Mouse (Mus musculus) liver, embryonic 15.5 days (tissue): ENCODE data around the gene Gm20388. TPM values are rescaled to one million over a fixed set of nuclear protein-coding genes. Genes with fewer than 3 reads are reported as not detected.
A peak's percentile ranks its signal among the peaks of the same experiment; 100 is the strongest.

Source experiments
- ATAC-seq: fragments of 200-750 bp; cut with Nextera tagmentation; 2 replicates; pipeline ENCODE4 v1.8.0; 2017; ENCODE audit warnings: moderate number of reproducible peaks, mild to moderate bottlenecking, moderate library complexity; ENCODE audit not compliant: insufficient read depth
- H3K27ac ChIP-seq: fragments of 300-500 bp; sonication (generic); replicated peaks from 2 replicates; pipeline ENCODE4 v1.5.1; 2015; ENCODE audit warnings: mild to moderate bottlenecking, inconsistent platforms
- H3K27me3 ChIP-seq: fragments of 300-500 bp; sonication (generic); 2 replicates; pipeline ENCODE4 v1.6.1; 2015; ENCODE audit warnings: mild to moderate bottlenecking, inconsistent platforms
- H3K36me3 ChIP-seq: fragments of 300-500 bp; sonication (generic); replicated peaks from 2 replicates; pipeline ENCODE4 v1.6.1; 2015; ENCODE audit warnings: moderate library complexity, mild to moderate bottlenecking, inconsistent platforms
- H3K4me1 ChIP-seq: fragments of 300-500 bp; sonication (generic); replicated peaks from 2 replicates; pipeline ENCODE4 v1.6.1; 2015; ENCODE audit warnings: inconsistent platforms
- H3K4me2 ChIP-seq: fragments of 300-500 bp; sonication (generic); 2 replicates; pipeline ENCODE4 v1.6.1; 2015; ENCODE audit warnings: moderate library complexity, mild to moderate bottlenecking, inconsistent platforms
- H3K4me3 ChIP-seq: fragments of 300-500 bp; sonication (generic); replicated peaks from 2 replicates; pipeline ENCODE4 v1.5.1; 2015; ENCODE audit warnings: mild to moderate bottlenecking, inconsistent platforms
- H3K9ac ChIP-seq: fragments of 300-500 bp; sonication (generic); 2 replicates; pipeline ENCODE4 v1.6.1; 2015; ENCODE audit warnings: moderate library complexity, mild to moderate bottlenecking, inconsistent platforms
- H3K9me3 ChIP-seq: fragments of 300-500 bp; sonication (generic); replicated peaks from 2 replicates; pipeline ENCODE4 v1.6.1; 2016; ENCODE audit warnings: inconsistent platforms
- WGBS: fragments of 180-500 bp; shearing (Covaris S2); methylation state at CpG from one replicate; pipeline ENCODE4 v1.1.7; 2015; ENCODE audit warnings: mixed read lengths; ENCODE audit not compliant: insufficient replicate concordance; 5-methylcytosine and 5-hydroxymethylcytosine counted together
- polyA plus RNA-seq: library from polyadenylated mRNA; unstranded; fragments of >200 nt; fragmentation: Nextera tagmentation; extraction: Ambion mirVana; gene quantifications from 2 replicates; pipeline ENCODE4 v1.2.1, GENCODE M21; 2015

The Gm20388 gene
- polyA plus RNA-seq, 1 experiment from 2014 or later: not detected

- H3K27ac ChIP-seq: no peak overlapping the region
- H3K9ac ChIP-seq: no peak overlapping the region
- WGBS: 42% methylated on average over 4 of the region's 4 CpGs
- no peak overlapping the region for H3K4me3 ChIP-seq
- ATAC-seq: no peak
- H3K36me3 ChIP-seq: no peaks in the 10 kb centered on the region
- H3K4me2 ChIP-seq: no peak overlapping the region
- H3K4me1 ChIP-seq: peaks cover 49% of the 10 kb centered on the region
- peaks cover 42% of the 10 kb centered on the region for H3K27me3 ChIP-seq
- no peaks in the 10 kb centered on the region for H3K9me3 ChIP-seq
Observed at GRCm38 (mm10) chr8:120442306-120443003, 531.8 kb downstream of the Gm20388 start.

- Histone ChIP-seq H3K36me3 (no peaks in the 10 kb centered on the region), H3K9me3 (no peaks in the 10 kb centered on the region), H3K27me3 (peaks cover 36% of the 10 kb centered on the region), H3K4me2 (no peak overlapping the region), H3K27ac (no peak overlapping the region), H3K4me3 (no peak overlapping the region), H3K4me1 (peaks cover 45% of the 10 kb centered on the region), H3K9ac (no peak overlapping the region)
- 0 out of 2 replicates have a peak, but pooled peaks have one; percentile 7 for ATAC-seq
- 30% methylated on average over 10 of the region's 10 CpGs for WGBS
Observed at GRCm38 (mm10) chr8:120445249-120445648, 534.6 kb downstream of the Gm20388 start.

- Histone ChIP-seq H3K36me3 (no peaks in the 10 kb centered on the region), H3K4me3 (no peak overlapping the region), H3K9ac (no peak overlapping the region), H3K27me3 (peaks cover 25% of the 10 kb centered on the region), H3K9me3 (no peaks in the 10 kb centered on the region), H3K4me1 (peaks cover 41% of the 10 kb centered on the region), H3K27ac (no peak overlapping the region), H3K4me2 (no peak overlapping the region)
- no peak for ATAC-seq
- WGBS: 70% methylated on average over 6 of the region's 6 CpGs
Observed at GRCm38 (mm10) chr8:120448131-120448530, 537.5 kb downstream of the Gm20388 start.

GRCm38 (mm10) chr8:120449139-120449538 lies 538.5 kb downstream of the Gm20388 start:
- no peaks in the 10 kb centered on the region for H3K9me3 ChIP-seq
- peaks cover 51% of the 10 kb centered on the region for H3K4me1 ChIP-seq
- WGBS: 76% methylated on average over 4 of the region's 4 CpGs
- H3K27me3 ChIP-seq: peaks cover 25% of the 10 kb centered on the region
- H3K4me2 ChIP-seq: no peak overlapping the region
- no peaks in the 10 kb centered on the region for H3K36me3 ChIP-seq
- H3K27ac ChIP-seq: no peak overlapping the region
- no peak for ATAC-seq
- no peak overlapping the region for H3K9ac ChIP-seq
- H3K4me3 ChIP-seq: no peak overlapping the region

GRCm38 (mm10) chr8:120449608-120450031 lies 539.0 kb downstream of the Gm20388 start:
- ATAC-seq: no peak
- H3K9ac ChIP-seq: no peak overlapping the region
- 54% methylated on average over 17 of the region's 17 CpGs for WGBS

GRCm38 (mm10) chr8:120452111-120452510 lies 541.5 kb downstream of the Gm20388 start:
- H3K36me3 ChIP-seq: no peaks in the 10 kb centered on the region
- no peak overlapping the region for H3K27ac ChIP-seq
- H3K4me1 ChIP-seq: peaks cover 64% of the 10 kb centered on the region
- ATAC-seq: no peak
- no peak overlapping the region for H3K9ac ChIP-seq
- no peaks in the 10 kb centered on the region for H3K9me3 ChIP-seq
- no peak overlapping the region for H3K4me3 ChIP-seq
- H3K27me3 ChIP-seq: peaks cover 25% of the 10 kb centered on the region
- no peak overlapping the region for H3K4me2 ChIP-seq
- 81% methylated on average over 2 of the region's 2 CpGs for WGBS

More at GRCm38 (mm10) chr8:120449608-120450031, 539.0 kb downstream of the Gm20388 start:
- H3K4me3 ChIP-seq: no peak overlapping the region
- H3K27ac ChIP-seq: no peak overlapping the region
- no peak overlapping the region for H3K4me2 ChIP-seq
- no peaks in the 10 kb centered on the region for H3K9me3 ChIP-seq
- H3K4me1 ChIP-seq: peaks cover 54% of the 10 kb centered on the region
- H3K36me3 ChIP-seq: no peaks in the 10 kb centered on the region
- H3K27me3 ChIP-seq: peaks cover 25% of the 10 kb centered on the region

- Histone ChIP-seq H3K4me1 (peaks cover 67% of the 10 kb centered on the region), H3K9me3 (no peaks in the 10 kb centered on the region), H3K4me3 (no peak overlapping the region), H3K27ac (peak overlapping the region; percentile 70), H3K36me3 (no peaks in the 10 kb centered on the region), H3K9ac (no peak overlapping the region), H3K4me2 (peak overlapping the region; percentile 29), H3K27me3 (peaks cover 26% of the 10 kb centered on the region)
- ATAC-seq: peak; percentile 26; the same call in 1 of the 2 replicates
- WGBS: 46% methylated on average over 6 of the region's 6 CpGs
Observed at GRCm38 (mm10) chr8:120454404-120454803, 543.8 kb downstream of the Gm20388 start.

- no peak overlapping the region for H3K27ac ChIP-seq
Observed at GRCm38 (mm10) chr8:120460375-120460774, 549.7 kb downstream of the Gm20388 start.

GRCm38 (mm10) chr8:120462119-120462551 lies 551.5 kb downstream of the Gm20388 start:
- WGBS: 12% methylated on average over 15 of the region's 15 CpGs
- ATAC-seq: peak; percentile 20; the same call in 1 of the 2 replicates
- H3K9me3 ChIP-seq: no peaks in the 10 kb centered on the region
- H3K36me3 ChIP-seq: no peaks in the 10 kb centered on the region
- peak overlapping the region; percentile 20 for H3K4me2 ChIP-seq
- H3K27ac ChIP-seq: 0 out of 2 replicates have a peak overlapping the region, but pooled peaks have one; percentile 9
- H3K4me1 ChIP-seq: peaks cover 53% of the 10 kb centered on the region
- H3K4me3 ChIP-seq: no peak overlapping the region
- H3K9ac ChIP-seq: no peak overlapping the region
- H3K27me3 ChIP-seq: peaks cover 80% of the 10 kb centered on the region

More at GRCm38 (mm10) chr8:120460375-120460774, 549.7 kb downstream of the Gm20388 start:
- peaks cover 65% of the 10 kb centered on the region for H3K27me3 ChIP-seq
- H3K9me3 ChIP-seq: no peaks in the 10 kb centered on the region
- no peaks in the 10 kb centered on the region for H3K36me3 ChIP-seq
- ATAC-seq: no peak
- no peak overlapping the region for H3K4me2 ChIP-seq
- 75% methylated on average over 6 of the region's 6 CpGs for WGBS
- no peak overlapping the region for H3K4me3 ChIP-seq
- H3K9ac ChIP-seq: no peak overlapping the region
- peaks cover 59% of the 10 kb centered on the region for H3K4me1 ChIP-seq

- peak overlapping the region; percentile 20; the same call in 1 of the 2 replicates for H3K4me2 ChIP-seq
- no peak overlapping the region for H3K4me3 ChIP-seq
- H3K9me3 ChIP-seq: no peaks in the 10 kb centered on the region
- H3K27ac ChIP-seq: 0 out of 2 replicates have a peak overlapping the region, but pooled peaks have one; percentile 9
- peaks cover 49% of the 10 kb centered on the region for H3K4me1 ChIP-seq
- no peaks in the 10 kb centered on the region for H3K36me3 ChIP-seq
- 67% methylated on average over 6 of the region's 6 CpGs for WGBS
- no peak for ATAC-seq
- H3K9ac ChIP-seq: no peak overlapping the region
- peaks cover 85% of the 10 kb centered on the region for H3K27me3 ChIP-seq
Observed at GRCm38 (mm10) chr8:120462611-120463010, 552.0 kb downstream of the Gm20388 start.

GRCm38 (mm10) chr8:120463918-120464584 lies 553.4 kb downstream of the Gm20388 start:
- peaks cover 86% of the 10 kb centered on the region for H3K27me3 ChIP-seq
- WGBS: 62% methylated on average over 9 of the region's 9 CpGs
- peaks cover 46% of the 10 kb centered on the region for H3K4me1 ChIP-seq

More at GRCm38 (mm10) chr8:120463918-120464584, 553.4 kb downstream of the Gm20388 start:
- Histone ChIP-seq H3K9ac (no peak overlapping the region), H3K9me3 (no peaks in the 10 kb centered on the region), H3K4me2 (no peak overlapping the region), H3K27ac (no peak overlapping the region), H3K4me3 (no peak overlapping the region), H3K36me3 (no peaks in the 10 kb centered on the region)
- ATAC-seq: no peak
